In genomic region chr1:125350843-125351242, GRCm38 (mm10) we compare ENCODE assay signal across 17 mouse cellular contexts.
"Had no signal": no experiment of that assay in that cellular context is flagged by ENCODE, and none has a peak within 500 bp of the region (broad histone marks: within the 10 kb centered on the region; RNA-seq: fewer than 3 reads in every experiment).

No protein-coding gene starts in this region.

- H3K27me3 ChIP-seq: lung, embryonic 15.5 days; megakaryocyte, embryonic 14.5 days; midbrain, embryonic 13.5 days; midbrain, embryonic 15.5 days; neural tube, embryonic 12.5 days; stomach, embryonic 15.5 days had no signal

- H3K4me3 ChIP-seq: lung, embryonic 15.5 days; megakaryocyte, embryonic 14.5 days; midbrain, embryonic 13.5 days; midbrain, embryonic 15.5 days; neural tube, embryonic 12.5 days; stomach, embryonic 15.5 days had no signal

- H3K4me1 ChIP-seq: lung, embryonic 15.5 days; megakaryocyte, embryonic 14.5 days; midbrain, embryonic 13.5 days; midbrain, embryonic 15.5 days; neural tube, embryonic 12.5 days; stomach, embryonic 15.5 days had no signal

- H3K27ac ChIP-seq: lung, embryonic 15.5 days; macrophage; midbrain, embryonic 13.5 days; midbrain, embryonic 15.5 days; neural tube, embryonic 12.5 days; stomach, embryonic 15.5 days; stomach, postnatal 0 days had no signal

- H3K36me3 ChIP-seq: lung, embryonic 15.5 days; midbrain, embryonic 13.5 days; midbrain, embryonic 15.5 days; neural tube, embryonic 12.5 days; stomach, embryonic 15.5 days had no signal

- DNase-seq: lung, adult 2 months; lung, postnatal 14 days; lung, postnatal 36 days; right cerebral cortex, postnatal 14 days; thymus, adult 2 months; thymus, postnatal 14 days; thymus, postnatal 36 days had no signal

- H3K9ac ChIP-seq: lung, embryonic 15.5 days; midbrain, embryonic 13.5 days; midbrain, embryonic 15.5 days; neural tube, embryonic 12.5 days; stomach, embryonic 15.5 days had no signal

- H3K4me2 ChIP-seq: lung, embryonic 15.5 days; midbrain, embryonic 11.5 days; midbrain, embryonic 13.5 days; midbrain, embryonic 15.5 days; neural tube, embryonic 12.5 days; stomach, embryonic 15.5 days had no signal

- H3K9me3 ChIP-seq: lung, embryonic 15.5 days; megakaryocyte, embryonic 14.5 days; midbrain, embryonic 13.5 days; midbrain, embryonic 15.5 days; stomach, embryonic 15.5 days had no signal

- ATAC-seq: lung, postnatal 0 days; midbrain, embryonic 13.5 days; midbrain, embryonic 15.5 days had no signal
